Mouse (Mus musculus) yolk sac, embryonic 10.5 days (tissue): Measurements from ENCODE around the gene Fmnl2.

Source experiments
- DNase-seq: peaks from one replicate; pipeline ENCODE4 v3.0.0-alpha.2; 2017; ENCODE audit warnings: low spot score

The Fmnl2 gene

GRCm38 (mm10) chr2:52857611-52858528, at the start of gene Fmnl2:
Fmnl2 (plus strand) TSS chr2:52857860.
- peak; percentile 90 for DNase-seq

GRCm38 (mm10) chr2:52809988-52810387, 47.7 kb upstream of the Fmnl2 start:
- no peak for DNase-seq

GRCm38 (mm10) chr2:52811691-52812090, 46.0 kb upstream of the Fmnl2 start:
- peak; percentile 39 for DNase-seq

- DNase-seq = no peak
Measured at GRCm38 (mm10) chr2:52817341-52817740, 40.3 kb upstream of the Fmnl2 start.

- no peak for DNase-seq
Measured at GRCm38 (mm10) chr2:52818944-52819343, 38.7 kb upstream of the Fmnl2 start.

GRCm38 (mm10) chr2:52822214-52822613, 35.4 kb upstream of the Fmnl2 start:
- no peak for DNase-seq

GRCm38 (mm10) chr2:52828077-52828476, 29.6 kb upstream of the Fmnl2 start:
- no peak for DNase-seq

- DNase-seq = no peak
Measured at GRCm38 (mm10) chr2:52830513-52830912, 27.1 kb upstream of the Fmnl2 start.

GRCm38 (mm10) chr2:52831585-52831984, 26.1 kb upstream of the Fmnl2 start:
- DNase-seq = no peak

GRCm38 (mm10) chr2:52835726-52836125, 21.9 kb upstream of the Fmnl2 start:
- DNase-seq = no peak

GRCm38 (mm10) chr2:52839074-52839473, 18.6 kb upstream of the Fmnl2 start:
- DNase-seq = no peak

- DNase-seq = no peak
Measured at GRCm38 (mm10) chr2:52839868-52840267, 17.8 kb upstream of the Fmnl2 start.

- no peak for DNase-seq
Measured at GRCm38 (mm10) chr2:52843861-52844260, 13.8 kb upstream of the Fmnl2 start.

GRCm38 (mm10) chr2:52844936-52845752, 12.5 kb upstream of the Fmnl2 start:
- DNase-seq = no peak

- no peak for DNase-seq
Measured at GRCm38 (mm10) chr2:52846506-52846905, 11.2 kb upstream of the Fmnl2 start.

GRCm38 (mm10) chr2:52849092-52849491, 8.6 kb upstream of the Fmnl2 start:
- DNase-seq = no peak

- DNase-seq = peak; percentile 45
Measured at GRCm38 (mm10) chr2:52858529-52859465, 1.1 kb downstream of the Fmnl2 start.

GRCm38 (mm10) chr2:52859466-52859840, 1.8 kb downstream of the Fmnl2 start:
- no peak for DNase-seq

GRCm38 (mm10) chr2:52860111-52860775, 2.6 kb downstream of the Fmnl2 start:
- no peak for DNase-seq

- no peak for DNase-seq
Measured at GRCm38 (mm10) chr2:52862046-52862759, 4.5 kb downstream of the Fmnl2 start.

GRCm38 (mm10) chr2:52862760-52863124, 5.1 kb downstream of the Fmnl2 start:
- DNase-seq = no peak
